Mouse (Mus musculus): ENCODE results near the gene Mllt6.

GRCm38 (mm10) chr11:97686322-97686908, 23.2 kb downstream of the Mllt6 start:
- no peak for TF ChIP-seq CTCF (IDR thresholded peaks at IDR 0.05; ENCODE audit: insufficient read depth, low read length)
- TF ChIP-seq POLR2A (IDR thresholded peaks at IDR 0.05; ENCODE audit: borderline replicate concordance, extremely low read depth, low read depth, low read length): no peak
